Mouse (Mus musculus): Measurements from ENCODE around the gene Lias.
A peak's percentile ranks its signal among the peaks of the same experiment; 100 is the strongest.

Lias gene

GRCm38 (mm10) chr5:65425251-65425650 is 34.0 kb downstream of the Lias start:
- DNase-seq (ENCODE audit: low read depth, low spot score), result no peak

- DNase-seq (ENCODE audit: low read depth, low spot score), result no peak
Measured at GRCm38 (mm10) chr5:65428321-65428720, 37.0 kb downstream of the Lias start.

- DNase-seq (ENCODE audit: low read depth, low spot score), result no peak
Measured at GRCm38 (mm10) chr5:65429441-65429840, 38.1 kb downstream of the Lias start.

- DNase-seq (ENCODE audit: low read depth, low spot score), result no peak
Measured at GRCm38 (mm10) chr5:65434471-65435362, 43.4 kb downstream of the Lias start.

GRCm38 (mm10) chr5:65435363-65435805 is 44.1 kb downstream of the Lias start:
- no peak for DNase-seq (ENCODE audit: low read depth, low spot score)

- DNase-seq (ENCODE audit: low read depth, low spot score), result peak; percentile 97
Measured at GRCm38 (mm10) chr5:65435806-65436561, 44.7 kb downstream of the Lias start, which contains the start of gene Ugdh. Gene Ugdh, minus strand, starts transcription at chr5:65435949.

- no peak for DNase-seq (ENCODE audit: low read depth, low spot score)
Measured at GRCm38 (mm10) chr5:65438041-65438440, 46.7 kb downstream of the Lias start.

GRCm38 (mm10) chr5:65444981-65445380 is 53.7 kb downstream of the Lias start:
- DNase-seq (ENCODE audit: low read depth, low spot score), result no peak

GRCm38 (mm10) chr5:65446756-65447155 is 55.5 kb downstream of the Lias start:
- DNase-seq (ENCODE audit: low read depth, low spot score), result no peak

- DNase-seq (ENCODE audit: low read depth, low spot score), result peak; percentile 39
Measured at GRCm38 (mm10) chr5:65447826-65448225, 56.5 kb downstream of the Lias start.

GRCm38 (mm10) chr5:65448941-65449340 is 57.6 kb downstream of the Lias start:
- no peak for DNase-seq (ENCODE audit: low read depth, low spot score)

GRCm38 (mm10) chr5:65454771-65455170 is 63.5 kb downstream of the Lias start:
- DNase-seq (ENCODE audit: low read depth, low spot score), result peak; percentile 78

GRCm38 (mm10) chr5:65457086-65457827 is 66.0 kb downstream of the Lias start:
- DNase-seq (ENCODE audit: low read depth, low spot score), result peak; percentile 38

- peak; percentile 62 for DNase-seq (ENCODE audit: low read depth, low spot score)
Measured at GRCm38 (mm10) chr5:65457846-65458245, 66.5 kb downstream of the Lias start.

- DNase-seq (ENCODE audit: low read depth, low spot score), result peak; percentile 49
Measured at GRCm38 (mm10) chr5:65459454-65459853, 68.2 kb downstream of the Lias start.

All from skeletal muscle tissue, adult 2 months (tissue).